Mouse (Mus musculus): ENCODE results near the gene Gid8. TPM values are rescaled to one million over a fixed set of nuclear protein-coding genes. Genes with fewer than 3 reads are reported as not detected.
A peak's percentile ranks its signal among the peaks of the same experiment; 100 is the strongest.

Gene Gid8
- polyA plus RNA-seq, 1 experiment = 60.4 TPM

GRCm38 (mm10) chr2:180742820-180743219, 32.9 kb downstream of the Gid8 start:
- no peak for TF ChIP-seq POLR2A (IDR thresholded peaks at IDR 0.05; ENCODE audit: extremely low read depth, insufficient read depth, low read length)
- no peak for TF ChIP-seq CTCF (IDR thresholded peaks at IDR 0.05; ENCODE audit: extremely low read depth, insufficient read depth, low read length)

GRCm38 (mm10) chr2:180743321-180743720, 33.4 kb downstream of the Gid8 start:
- no peak overlapping the region for H3K4me3 ChIP-seq (ENCODE audit: insufficient read depth, low read length)
- no peak for TF ChIP-seq CTCF (IDR thresholded peaks at IDR 0.05; ENCODE audit: extremely low read depth, insufficient read depth, low read length)
- no peak for TF ChIP-seq POLR2A (IDR thresholded peaks at IDR 0.05; ENCODE audit: extremely low read depth, insufficient read depth, low read length)
- no peaks in the 10 kb centered on the region for H3K4me1 ChIP-seq (ENCODE audit: control insufficient read depth, insufficient read depth, low read length)
- no peak overlapping the region for H3K27ac ChIP-seq (ENCODE audit: insufficient read depth, low read length)

More at GRCm38 (mm10) chr2:180742820-180743219, 32.9 kb downstream of the Gid8 start:
- Histone ChIP-seq H3K4me1 (ENCODE audit: control insufficient read depth, insufficient read depth, low read length) (no peaks in the 10 kb centered on the region), H3K27ac (ENCODE audit: insufficient read depth, low read length) (no peak overlapping the region), H3K4me3 (ENCODE audit: insufficient read depth, low read length) (no peak overlapping the region)

DNA sequence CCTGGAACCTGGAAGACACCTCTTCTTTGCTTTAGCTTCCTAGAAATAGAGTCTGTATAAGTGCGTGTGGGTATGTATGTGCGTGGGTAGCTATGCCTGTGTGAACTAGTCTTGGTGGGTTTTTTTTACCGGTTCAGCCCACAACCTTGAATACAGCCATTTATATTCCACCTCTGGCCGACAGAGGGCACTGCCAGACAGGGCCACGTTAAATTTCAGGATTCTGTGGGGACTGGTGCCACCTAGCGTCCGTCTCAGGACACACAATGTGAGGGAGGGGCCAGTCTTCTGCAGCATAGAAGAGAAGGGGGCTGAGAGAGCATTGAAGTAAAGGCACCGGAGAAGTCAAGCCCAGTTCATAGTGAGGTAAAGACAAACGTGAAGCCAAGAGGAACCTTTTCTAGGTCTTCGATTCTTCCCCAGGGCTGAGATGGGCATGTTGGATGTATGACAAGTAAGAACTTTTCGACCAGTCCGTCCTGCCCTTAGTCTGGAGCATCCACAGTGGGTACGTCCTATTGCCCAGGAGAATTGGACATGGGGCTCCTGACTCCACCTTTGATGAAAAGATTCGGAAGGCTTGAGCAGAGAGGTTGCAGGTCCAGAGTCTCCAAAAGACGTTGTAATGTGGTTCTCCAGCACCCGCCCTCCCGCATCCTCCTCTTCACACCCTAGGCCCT, 35.5 kb downstream of the Gid8 start:
- no peaks in the 10 kb centered on the region for H3K4me1 ChIP-seq (ENCODE audit: control insufficient read depth, insufficient read depth, low read length)

DNA sequence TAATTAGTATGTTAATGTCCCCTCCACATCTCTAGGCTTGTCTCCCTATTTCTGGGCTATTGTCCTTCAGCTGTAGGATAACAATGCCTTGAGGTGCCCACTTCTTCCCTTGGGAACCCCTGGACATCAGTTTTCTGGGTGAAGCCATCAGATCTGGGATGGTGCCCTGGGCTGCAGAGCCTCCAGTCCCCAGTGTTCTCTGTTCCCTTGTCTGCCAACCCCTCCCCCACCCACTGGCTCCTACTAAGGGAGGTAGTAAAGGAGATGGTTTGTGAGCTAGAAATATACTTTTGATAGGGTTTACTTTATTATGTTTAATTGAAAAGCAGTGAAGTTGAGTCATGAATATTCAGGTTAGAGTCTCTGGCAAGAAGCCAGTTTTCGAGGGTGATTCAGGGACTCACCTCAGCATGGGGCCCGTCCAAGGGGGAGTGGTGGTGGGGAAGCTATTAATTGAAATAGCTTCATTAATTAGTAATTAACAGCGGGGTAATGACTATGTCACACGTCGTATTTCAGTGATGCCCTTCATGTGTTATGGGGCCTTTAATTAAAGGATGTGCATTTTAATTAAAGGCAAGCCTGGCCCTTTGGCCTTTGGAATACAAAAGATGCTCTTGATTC, 36.8 kb downstream of the Gid8 start:
- Histone ChIP-seq H3K4me3 (ENCODE audit: insufficient read depth, low read length) (no peak overlapping the region), H3K4me1 (ENCODE audit: control insufficient read depth, insufficient read depth, low read length) (no peaks in the 10 kb centered on the region), H3K27ac (ENCODE audit: insufficient read depth, low read length) (no peak overlapping the region)
- no peak for TF ChIP-seq POLR2A (IDR thresholded peaks at IDR 0.05; ENCODE audit: extremely low read depth, insufficient read depth, low read length)
- no peak for TF ChIP-seq CTCF (IDR thresholded peaks at IDR 0.05; ENCODE audit: extremely low read depth, insufficient read depth, low read length)

More for the DNA sequence above, 35.5 kb downstream of the Gid8 start:
- Histone ChIP-seq H3K4me3 (ENCODE audit: insufficient read depth, low read length) (no peak overlapping the region), H3K27ac (ENCODE audit: insufficient read depth, low read length) (no peak overlapping the region)
- TF ChIP-seq CTCF (IDR thresholded peaks at IDR 0.05; ENCODE audit: extremely low read depth, insufficient read depth, low read length) (peak; percentile 100), POLR2A (IDR thresholded peaks at IDR 0.05; ENCODE audit: extremely low read depth, insufficient read depth, low read length) (no peak)

DNA sequence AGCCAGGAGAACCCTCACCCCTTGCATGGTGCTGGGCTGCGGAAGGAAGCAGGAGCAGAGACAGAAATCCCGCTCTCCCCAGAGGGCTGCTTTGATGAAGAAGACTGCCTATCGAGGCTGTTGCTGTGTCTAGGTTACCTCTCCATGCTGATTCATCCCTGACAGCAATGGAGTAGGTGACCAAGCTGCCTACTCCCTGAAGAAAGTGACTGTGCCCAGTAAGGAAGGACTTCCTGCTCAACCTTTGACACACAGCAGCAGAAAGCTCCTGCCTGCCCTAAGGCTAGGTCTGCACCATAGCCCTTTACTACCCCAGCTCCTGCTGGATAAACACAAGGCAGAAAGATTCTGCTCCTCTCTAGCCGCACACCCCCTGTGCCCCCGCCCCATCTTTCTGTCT, 39.0 kb downstream of the Gid8 start:
- H3K27ac ChIP-seq (ENCODE audit: insufficient read depth, low read length) = no peak overlapping the region
- H3K4me1 ChIP-seq (ENCODE audit: control insufficient read depth, insufficient read depth, low read length) = no peaks in the 10 kb centered on the region
- H3K4me3 ChIP-seq (ENCODE audit: insufficient read depth, low read length) = no peak overlapping the region
- TF ChIP-seq CTCF (IDR thresholded peaks at IDR 0.05; ENCODE audit: extremely low read depth, insufficient read depth, low read length) (no peak), POLR2A (IDR thresholded peaks at IDR 0.05; ENCODE audit: extremely low read depth, insufficient read depth, low read length) (no peak)

DNA sequence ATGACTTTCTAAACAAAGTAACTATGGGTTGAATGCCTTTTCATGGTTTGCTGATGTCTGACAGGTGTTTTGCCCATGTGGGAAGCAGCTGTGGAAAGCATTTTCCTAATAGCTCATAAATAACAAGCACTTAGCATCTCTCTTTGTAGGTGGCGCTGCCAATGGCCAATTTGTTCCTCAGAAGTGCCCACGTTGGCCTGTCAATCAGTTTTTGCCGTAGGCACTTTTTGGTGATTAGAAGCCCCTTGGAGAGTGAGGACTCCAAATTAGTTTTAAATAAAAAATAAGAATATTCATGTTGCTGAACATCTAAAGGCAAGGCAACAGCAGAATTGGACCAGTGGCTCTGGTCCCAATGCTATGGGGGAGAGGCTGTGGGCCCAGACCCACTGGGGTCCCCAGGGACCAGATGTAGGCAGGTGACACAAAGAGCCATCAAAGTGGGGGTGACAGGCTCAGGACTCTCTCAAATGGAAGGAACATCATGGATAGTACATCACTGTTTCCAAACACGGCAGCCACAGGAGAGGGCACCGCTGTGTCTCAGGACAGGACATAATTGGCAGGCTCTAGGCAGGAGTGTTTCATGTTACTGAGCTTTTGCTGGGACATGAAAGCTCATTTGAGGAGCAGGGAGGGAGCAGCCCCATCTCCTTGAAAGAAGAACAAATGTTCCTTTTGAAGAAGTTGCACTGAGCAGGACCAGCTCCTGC, 45.2 kb downstream of the Gid8 start:
- TF ChIP-seq POLR2A (IDR thresholded peaks at IDR 0.05; ENCODE audit: extremely low read depth, insufficient read depth, low read length) (no peak), CTCF (IDR thresholded peaks at IDR 0.05; ENCODE audit: extremely low read depth, insufficient read depth, low read length) (no peak)
- Histone ChIP-seq H3K27ac (ENCODE audit: insufficient read depth, low read length) (no peak overlapping the region), H3K4me3 (ENCODE audit: insufficient read depth, low read length) (no peak overlapping the region), H3K4me1 (ENCODE audit: control insufficient read depth, insufficient read depth, low read length) (no peaks in the 10 kb centered on the region)

GRCm38 (mm10) chr2:180755896-180756295, 46.0 kb downstream of the Gid8 start:
- no peak overlapping the region for H3K4me3 ChIP-seq (ENCODE audit: insufficient read depth, low read length)
- no peak for TF ChIP-seq CTCF (IDR thresholded peaks at IDR 0.05; ENCODE audit: extremely low read depth, insufficient read depth, low read length)
- no peak for TF ChIP-seq POLR2A (IDR thresholded peaks at IDR 0.05; ENCODE audit: extremely low read depth, insufficient read depth, low read length)

DNA sequence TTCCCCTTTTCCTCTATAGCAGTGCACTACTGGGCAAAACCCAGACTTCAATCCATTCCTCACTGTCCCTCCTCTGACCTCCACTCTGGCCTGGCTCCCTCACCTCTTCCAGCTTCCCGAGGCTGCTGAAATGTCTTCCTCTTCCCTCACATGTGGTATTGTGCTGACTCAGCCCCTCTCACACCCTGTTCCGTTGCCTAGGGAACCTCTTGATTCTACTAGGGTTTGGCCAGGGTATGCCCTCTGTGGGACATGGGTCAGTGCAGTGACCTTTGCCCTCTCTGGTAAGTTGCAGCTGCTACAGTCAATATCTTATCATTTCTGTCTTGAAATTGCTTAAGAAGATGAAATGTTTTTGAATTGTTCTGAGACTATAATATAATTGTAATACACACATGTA, 46.9 kb downstream of the Gid8 start:
- H3K27ac ChIP-seq (ENCODE audit: insufficient read depth, low read length) = no peak overlapping the region
- no peak overlapping the region for H3K4me3 ChIP-seq (ENCODE audit: insufficient read depth, low read length)
- TF ChIP-seq POLR2A (IDR thresholded peaks at IDR 0.05; ENCODE audit: extremely low read depth, insufficient read depth, low read length) (no peak), CTCF (IDR thresholded peaks at IDR 0.05; ENCODE audit: extremely low read depth, insufficient read depth, low read length) (no peak)
- no peaks in the 10 kb centered on the region for H3K4me1 ChIP-seq (ENCODE audit: control insufficient read depth, insufficient read depth, low read length)

More at GRCm38 (mm10) chr2:180755896-180756295, 46.0 kb downstream of the Gid8 start:
- no peaks in the 10 kb centered on the region for H3K4me1 ChIP-seq (ENCODE audit: control insufficient read depth, insufficient read depth, low read length)
- H3K27ac ChIP-seq (ENCODE audit: insufficient read depth, low read length) = no peak overlapping the region

GRCm38 (mm10) chr2:180758513-180759263, 48.8 kb downstream of the Gid8 start:
- H3K4me3 ChIP-seq (ENCODE audit: insufficient read depth, low read length) = no peak overlapping the region
- no peak overlapping the region for H3K27ac ChIP-seq (ENCODE audit: insufficient read depth, low read length)
- no peaks in the 10 kb centered on the region for H3K4me1 ChIP-seq (ENCODE audit: control insufficient read depth, insufficient read depth, low read length)
- no peak for TF ChIP-seq CTCF (IDR thresholded peaks at IDR 0.05; ENCODE audit: extremely low read depth, insufficient read depth, low read length)
- TF ChIP-seq POLR2A (IDR thresholded peaks at IDR 0.05; ENCODE audit: extremely low read depth, insufficient read depth, low read length) = no peak
